Mouse (Mus musculus) testis, adult 2 months (tissue): Measurements from ENCODE around the gene Vat1.

Experiments
- CTCF ChIP-seq: fragments of 200-500 bp; IDR thresholded peaks from 2 replicates; pipeline ENCODE4 v1.5.1; 2012; ENCODE audit warnings: low read depth, mild to moderate bottlenecking, inconsistent platforms, low read length, moderate library complexity; ENCODE audit not compliant: control insufficient read depth, insufficient read depth, insufficient replicate concordance
- POLR2A ChIP-seq: fragments of 200-500 bp; IDR thresholded peaks from 2 replicates; pipeline ENCODE4 v1.6.1; 2012; ENCODE audit warnings: low read depth, mild to moderate bottlenecking, inconsistent platforms, low read length, moderate library complexity; ENCODE audit not compliant: control insufficient read depth

- no peak for TF ChIP-seq CTCF
- TF ChIP-seq POLR2A: no peak
Measured at GRCm38 (mm10) chr11:101415306-101415705, 50.7 kb downstream of the Vat1 start.
